Mouse (Mus musculus): ENCODE measurements around the gene Itih4. TPM values are rescaled to one million over a fixed set of nuclear protein-coding genes. Genes with fewer than 3 reads are reported as not detected.

Itih4 gene
- total RNA-seq (2022) = under 1 TPM in 2 of 4 experiments, not detected in 2; 0.16 to 0.35 TPM

DNA sequence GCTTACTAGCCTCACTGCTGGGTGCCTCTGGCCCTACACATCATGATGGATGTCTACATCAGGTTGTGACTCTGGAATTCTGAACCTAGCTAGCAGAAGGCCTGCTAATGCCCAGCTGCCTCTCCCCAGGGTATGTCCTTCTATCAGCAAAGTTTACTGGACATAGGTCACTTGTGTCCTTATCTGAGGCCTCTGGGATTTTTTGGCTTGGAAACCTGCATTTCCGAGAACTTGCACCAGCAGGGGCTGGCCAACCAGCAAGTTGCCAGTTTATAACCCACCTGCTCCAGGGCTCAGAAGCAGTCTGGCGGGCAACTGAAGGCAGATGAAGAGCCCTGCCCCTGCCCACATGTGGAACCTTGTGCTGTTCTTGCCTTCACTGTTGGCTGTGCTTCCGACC, at the start of gene Itih4:
Itih4 (plus strand) TSS at position 273 of the 400 bp plus-strand sequence.
- no peak for DNase-seq (ENCODE audit: low spot score in 2 of 2)

DNA sequence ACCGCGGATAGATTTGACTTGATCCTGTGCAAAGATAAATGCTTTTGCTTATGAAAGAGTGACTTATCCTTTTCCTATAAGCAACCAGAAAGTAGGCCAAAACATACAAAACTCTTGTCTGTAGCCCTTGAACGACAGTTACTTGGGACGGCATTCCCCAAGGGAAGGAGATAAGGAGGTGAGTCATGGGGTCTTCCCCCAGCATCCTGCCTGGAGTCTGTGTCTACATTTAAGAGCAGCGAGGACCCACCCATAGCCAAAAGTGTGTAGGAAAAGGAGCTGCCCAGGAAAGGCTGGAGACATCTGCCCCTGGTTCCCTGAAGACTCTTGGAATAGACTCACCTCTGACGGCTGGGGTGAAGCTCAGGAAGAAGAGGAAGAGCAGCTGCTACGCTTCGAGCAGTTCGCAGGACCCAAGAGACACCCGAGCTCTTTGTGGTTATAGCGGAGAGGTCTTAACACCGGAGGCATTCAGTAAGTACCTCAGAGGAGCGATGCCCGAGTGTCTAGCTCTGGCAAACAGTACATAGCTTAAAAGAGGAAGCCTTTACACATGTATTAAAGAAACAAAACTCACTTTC, 48.8 kb upstream of the Itih4 start:
- no peak for DNase-seq (ENCODE audit: low spot score in 2 of 2)

GRCm38 (mm10) chr14:30843701-30844100, 42.6 kb upstream of the Itih4 start:
- no peak for DNase-seq (ENCODE audit: low spot score in 2 of 2)

DNA sequence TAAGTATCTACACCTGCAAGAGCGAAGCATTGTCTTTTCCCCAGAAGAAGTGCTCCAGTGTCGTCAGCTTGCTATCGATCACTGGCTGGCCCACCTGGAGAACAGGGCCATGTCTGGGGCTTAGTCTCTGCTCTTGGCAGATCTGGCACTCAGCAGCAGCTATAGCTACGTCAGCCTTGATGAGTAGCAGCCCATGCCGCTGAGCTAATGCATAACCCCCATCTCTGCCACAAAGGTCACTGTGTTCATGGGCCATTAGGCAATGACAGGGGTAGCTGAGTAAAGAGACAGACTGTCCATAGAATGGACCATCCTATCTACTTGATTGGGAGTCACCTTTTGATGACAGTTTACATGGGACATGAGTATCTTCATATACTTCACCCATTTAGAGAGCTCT, 35.8 kb upstream of the Itih4 start:
- DNase-seq (ENCODE audit: low spot score in 2 of 2) = no peak

GRCm38 (mm10) chr14:30852325-30852724, 34.0 kb upstream of the Itih4 start:
- no peak for DNase-seq (ENCODE audit: low spot score in 2 of 2)

DNA sequence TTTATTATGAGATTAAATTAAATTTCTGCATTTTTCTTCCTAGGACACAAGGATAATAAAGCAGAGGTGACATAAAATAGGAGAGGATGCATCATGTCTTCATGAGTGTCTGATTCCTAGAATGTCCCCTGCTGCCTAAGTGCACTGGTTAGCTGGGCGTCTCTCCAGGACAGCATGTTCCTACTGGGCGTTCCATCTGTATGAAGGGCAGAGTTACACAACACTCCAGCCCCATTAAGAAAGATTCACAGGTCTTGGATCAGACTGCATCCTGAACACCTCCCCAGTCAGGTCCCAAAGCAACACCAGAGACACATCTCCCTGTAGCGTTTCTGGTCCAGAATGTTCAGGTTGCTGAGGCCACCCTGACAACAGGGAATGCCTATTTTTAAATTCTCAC, 31.0 kb upstream of the Itih4 start:
- DNase-seq (ENCODE audit: low spot score in 2 of 2) = no peak

- DNase-seq (ENCODE audit: low spot score in 2 of 2) = no peak
Observed at GRCm38 (mm10) chr14:30856885-30857507, 29.3 kb upstream of the Itih4 start.

- no peak for DNase-seq (ENCODE audit: low spot score in 2 of 2)
Observed at GRCm38 (mm10) chr14:30857990-30858389, 28.3 kb upstream of the Itih4 start.

GRCm38 (mm10) chr14:30861421-30862125, 24.7 kb upstream of the Itih4 start:
- DNase-seq (ENCODE audit: low spot score in 2 of 2) = no peak

DNA sequence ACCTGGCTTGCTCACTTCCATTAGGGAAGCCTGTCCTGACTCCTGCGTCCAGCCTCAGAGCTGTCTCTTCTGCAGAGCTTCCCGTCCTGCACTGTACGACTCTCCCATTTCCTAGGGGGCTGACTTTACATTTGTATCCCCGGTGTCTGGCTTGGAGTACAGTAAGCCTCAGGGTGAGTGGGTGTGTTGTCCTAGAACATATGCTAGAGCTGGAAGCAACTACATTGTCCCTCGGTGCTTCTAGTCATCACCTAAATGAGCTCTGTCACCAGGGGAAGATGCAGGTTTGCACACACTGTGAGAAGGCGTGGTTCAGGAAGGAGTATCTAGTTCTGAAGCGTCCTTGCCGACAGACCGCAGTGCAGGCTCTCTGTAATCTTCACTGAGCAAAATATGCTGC, 23.9 kb upstream of the Itih4 start:
- no peak for DNase-seq (ENCODE audit: low spot score in 2 of 2)

- no peak for DNase-seq (ENCODE audit: low spot score in 2 of 2)
Observed at GRCm38 (mm10) chr14:30865311-30865710, 21.0 kb upstream of the Itih4 start.

DNA sequence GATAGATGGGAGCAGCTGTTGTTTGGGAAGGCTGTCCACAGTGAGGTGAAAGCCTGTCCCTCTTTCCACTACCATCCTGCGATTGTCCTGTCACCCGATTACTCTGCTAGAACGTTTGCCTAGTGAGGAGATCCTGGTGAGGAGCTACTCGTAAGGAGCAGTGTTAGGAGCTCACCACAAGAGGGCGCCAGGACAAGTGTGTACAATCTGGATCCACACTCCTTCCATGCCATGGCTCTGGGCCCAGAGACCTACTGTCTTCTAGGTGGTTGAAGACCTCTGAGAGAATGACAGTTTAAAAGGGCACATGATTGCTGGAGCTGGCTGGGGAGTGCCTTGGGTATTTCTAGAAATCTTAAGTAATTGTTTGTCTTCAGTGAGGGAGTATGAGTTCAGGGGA, 19.2 kb upstream of the Itih4 start:
- DNase-seq (ENCODE audit: low spot score in 2 of 2) = peak in 1 of 2 experiments; percentile 53

DNA sequence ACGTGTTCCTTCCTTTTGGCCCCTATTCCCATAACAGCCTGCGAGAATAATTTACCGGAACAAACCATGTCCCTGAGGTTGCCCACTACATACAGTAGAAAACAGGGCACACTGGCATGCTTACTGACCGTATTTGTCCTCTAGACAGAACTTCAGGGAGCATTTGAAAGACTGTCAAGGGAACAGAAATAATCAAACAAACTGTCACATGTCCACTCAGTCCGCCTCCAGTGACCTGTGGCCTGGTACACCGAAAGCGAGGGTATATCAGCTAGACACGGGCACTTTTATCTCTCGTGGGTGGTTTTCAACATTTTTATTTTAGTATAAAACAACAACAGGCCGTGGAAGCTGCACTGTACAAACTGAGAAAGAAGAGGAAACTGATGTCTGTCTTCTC, 17.4 kb upstream of the Itih4 start:
- no peak for DNase-seq (ENCODE audit: low spot score in 2 of 2)

DNA sequence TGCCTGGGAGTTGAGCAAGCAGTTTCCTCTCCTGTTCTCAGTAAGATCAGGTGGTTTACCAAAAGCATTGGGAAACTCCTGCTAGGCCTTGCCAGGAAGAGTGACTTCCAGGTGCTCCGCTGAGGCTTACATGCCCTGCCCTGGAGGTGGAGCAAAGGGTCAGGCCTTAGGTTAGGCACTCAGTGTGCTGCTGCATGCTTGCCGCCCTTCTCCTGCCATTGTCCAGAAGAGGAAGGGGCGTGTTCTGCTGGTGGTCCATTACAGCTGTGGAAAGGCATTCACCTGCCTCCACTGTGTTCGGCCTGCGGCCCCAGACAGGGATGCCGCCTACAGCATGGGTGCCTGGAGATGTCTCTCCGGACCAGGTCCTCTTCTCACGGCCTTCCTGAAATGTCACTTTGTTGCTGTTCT, 16.9 kb upstream of the Itih4 start:
- no peak for DNase-seq (ENCODE audit: low spot score in 2 of 2)

DNA sequence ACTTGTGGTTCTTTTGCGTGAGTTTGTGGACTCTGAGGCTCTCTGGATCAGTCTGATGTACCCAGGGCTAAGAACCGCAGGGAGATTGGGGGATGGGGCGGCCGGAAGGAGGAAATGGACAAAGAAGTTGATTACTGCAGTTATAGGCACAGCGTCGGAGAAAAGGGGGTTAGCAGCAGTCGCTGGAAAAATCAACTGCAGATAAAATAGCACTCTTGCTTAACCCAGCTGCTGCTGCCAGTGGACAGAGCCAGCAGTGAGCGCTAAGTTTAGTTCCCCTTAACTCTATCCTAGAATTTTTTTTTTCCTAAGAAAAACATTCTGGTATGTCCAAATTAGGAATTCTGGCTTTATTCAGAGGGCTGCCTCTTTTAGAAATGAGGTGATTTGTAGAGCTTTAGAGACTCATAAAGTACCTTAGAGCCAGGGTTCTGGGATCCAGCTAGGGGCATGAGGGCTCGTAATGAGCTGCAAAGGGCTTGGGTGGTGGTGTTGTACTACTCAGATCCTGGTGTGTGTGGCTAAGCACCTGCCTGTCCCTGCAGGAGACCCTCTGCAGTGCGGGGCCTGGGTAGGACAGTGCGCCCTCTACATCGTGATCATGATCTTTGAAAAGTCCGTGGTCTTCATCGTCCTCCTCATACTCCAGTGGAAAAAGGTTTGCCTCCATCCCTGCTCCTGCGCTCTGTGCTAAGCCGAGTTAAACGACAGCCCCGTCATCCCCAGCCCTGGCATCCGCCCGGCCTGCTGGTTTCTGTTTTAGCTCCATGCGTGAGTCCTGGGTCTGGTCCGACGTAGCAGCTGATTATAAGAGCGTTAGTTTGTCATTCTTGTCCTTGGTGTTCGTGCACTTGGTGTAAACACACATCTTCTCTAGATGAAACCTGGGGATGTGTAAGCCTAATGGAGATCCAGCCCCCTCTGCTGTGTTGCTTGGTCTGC, 15.8 kb upstream of the Itih4 start:
- no peak for DNase-seq (ENCODE audit: low spot score in 2 of 2)

GRCm38 (mm10) chr14:30874095-30874700, 12.1 kb upstream of the Itih4 start:
- DNase-seq (ENCODE audit: low spot score in 2 of 2) = no peak

DNA sequence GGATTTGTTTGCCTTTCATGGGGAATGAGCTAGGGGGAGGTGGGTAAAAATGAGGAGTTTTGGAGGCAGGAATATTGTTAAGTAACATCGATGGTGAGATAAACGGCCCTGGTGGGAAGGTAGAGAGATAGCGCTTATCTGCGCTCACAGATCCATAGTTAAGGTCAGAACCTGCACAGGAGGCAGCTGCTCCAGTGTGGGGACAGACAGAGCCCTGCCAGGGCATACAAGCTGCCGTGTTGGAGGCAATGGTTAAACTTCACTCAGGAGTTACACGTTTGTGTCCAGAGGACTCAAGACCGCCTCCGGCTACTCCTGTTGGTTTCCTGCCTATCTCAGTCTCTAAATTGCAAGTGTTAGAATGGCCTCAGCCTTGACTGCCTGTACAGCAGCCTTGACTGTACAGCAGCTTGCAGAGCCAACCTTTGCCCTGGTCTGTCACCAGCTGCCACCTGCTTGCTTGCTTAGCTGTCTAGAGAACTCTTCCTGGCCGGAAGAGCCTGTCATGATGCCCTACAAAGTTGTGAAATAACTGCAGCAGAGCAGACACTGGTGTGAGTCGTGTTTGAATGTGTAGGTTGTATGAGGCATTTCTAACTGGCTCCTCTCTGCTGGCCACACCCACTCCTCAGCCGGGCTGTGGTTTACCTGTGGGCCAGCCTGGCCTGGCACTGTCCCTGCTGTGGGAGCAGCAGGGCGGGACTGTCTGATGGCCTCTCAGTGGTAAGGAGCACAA, 11.0 kb upstream of the Itih4 start:
- no peak for DNase-seq (ENCODE audit: low spot score in 2 of 2)

- no peak for DNase-seq (ENCODE audit: low spot score in 2 of 2)
Observed at GRCm38 (mm10) chr14:30875955-30876354, 10.3 kb upstream of the Itih4 start.

DNA sequence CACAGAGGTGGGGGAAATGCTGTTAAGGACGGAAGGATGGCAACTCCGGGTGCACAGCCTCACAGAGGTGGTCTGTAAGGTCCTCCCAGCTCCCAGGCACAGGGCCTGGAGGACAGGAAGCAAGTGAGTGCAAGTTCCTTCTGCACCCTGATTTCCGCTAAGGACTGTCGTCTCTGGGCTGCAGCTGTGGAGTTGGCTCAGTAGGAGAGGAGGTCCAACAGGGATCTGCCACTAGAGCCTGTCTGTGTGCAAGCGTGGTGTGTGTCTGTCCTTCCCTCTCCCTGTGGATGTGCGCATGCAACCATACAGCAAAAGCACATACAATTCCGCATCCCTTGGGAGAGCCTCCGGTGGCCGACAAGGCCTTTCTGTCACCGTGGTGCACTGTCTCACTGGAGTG, 9.8 kb upstream of the Itih4 start:
- DNase-seq (ENCODE audit: low spot score in 2 of 2) = no peak

DNA sequence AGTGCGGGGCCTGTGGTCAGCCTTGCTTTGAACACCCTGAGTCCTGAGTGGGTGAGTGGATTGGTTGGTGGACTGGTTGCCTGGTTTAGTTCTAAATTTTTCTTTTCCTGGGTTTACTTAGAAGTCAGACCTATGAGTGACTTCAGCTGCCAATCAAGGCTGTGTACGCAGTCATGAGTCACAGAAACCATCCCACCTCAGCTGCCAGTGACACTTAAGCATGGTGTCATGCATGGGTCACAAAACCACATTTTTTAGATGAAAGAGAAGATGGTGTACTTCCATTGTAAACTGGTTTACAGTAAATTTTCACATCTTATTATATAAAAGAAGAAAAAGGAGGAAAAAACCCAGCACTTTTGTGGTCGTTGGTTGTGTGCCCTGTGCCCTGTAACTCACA, 8.4 kb upstream of the Itih4 start:
- DNase-seq (ENCODE audit: low spot score in 2 of 2) = no peak

Measured in left cerebral cortex, adult 8-10 months (tissue).